Mouse (Mus musculus) MEL (cell line): Measurements from ENCODE around the gene Agr2. TPM values are rescaled to one million over a fixed set of nuclear protein-coding genes. Genes with fewer than 3 reads are reported as not detected.

ENCODE experiments used
- DNase-seq: peaks from one replicate; pipeline ENCODE4 v3.0.0; 2011; ENCODE audit warnings: low read depth, low spot score
- H3K27ac ChIP-seq: 2 replicates; pipeline ENCODE4 v1.5.1; 2012; ENCODE audit warnings: low read depth, mild to moderate bottlenecking, control low read depth, low read length, moderate library complexity; ENCODE audit not compliant: control insufficient read depth
- H3K27me3 ChIP-seq, 2 experiments: fragments of 150-350 bp in 1 of 2; sonication (generic) in 1 of 2; 2 replicates each; pipeline ENCODE4 v1.6.1; 2012; ENCODE audit warnings: low read length in 2 of 2, mild to moderate bottlenecking in 2 of 2, improper control_type of control experiment in 1 of 2, moderate library complexity in 1 of 2; ENCODE audit not compliant: insufficient read depth in 2 of 2, control insufficient read depth in 1 of 2
- H3K36me3 ChIP-seq, 2 experiments: 2 replicates each; pipeline ENCODE4 v1.6.1; 2012 to 2014; ENCODE audit warnings: low read length in 2 of 2, improper control_type of control experiment in 1 of 2, inconsistent platforms in 1 of 2, mild to moderate bottlenecking in 1 of 2; ENCODE audit not compliant: insufficient read depth in 2 of 2, control insufficient read depth in 1 of 2
- H3K4me1 ChIP-seq, 2 experiments: fragments of 150-350 bp in 1 of 2; sonication (generic) in 1 of 2; 2 replicates each; pipeline ENCODE4 v1.6.1; 2012; ENCODE audit warnings: low read length in 2 of 2, improper control_type of control experiment in 1 of 2, mild to moderate bottlenecking in 1 of 2; ENCODE audit not compliant: insufficient read depth in 2 of 2, control insufficient read depth in 1 of 2
- H3K4me3 ChIP-seq, 2 experiments: fragments of 150-350 bp in 1 of 2; sonication (generic) in 1 of 2; 2 replicates each; pipeline ENCODE4 v1.5.1; 2012; ENCODE audit warnings: low read depth in 2 of 2, low read length in 2 of 2, mild to moderate bottlenecking in 2 of 2, moderate library complexity in 2 of 2, control low read depth in 1 of 2, improper control_type of control experiment in 1 of 2; ENCODE audit not compliant: control insufficient read depth in 1 of 2, insufficient read depth in 1 of 2
- H3K79me2 ChIP-seq: 2 replicates; pipeline ENCODE4 v1.6.1; 2012; ENCODE audit warnings: mild to moderate bottlenecking, low read length, moderate library complexity; ENCODE audit not compliant: control insufficient read depth, poor library complexity, insufficient read depth
- H3K9ac ChIP-seq: 2 replicates; pipeline ENCODE4 v1.6.1; 2012; ENCODE audit warnings: low read depth, mild to moderate bottlenecking, control low read depth, low read length, moderate library complexity; ENCODE audit not compliant: control insufficient read depth, poor library complexity, severe bottlenecking
- H3K9me3 ChIP-seq: fragments of 150-350 bp; sonication (generic); replicated peaks from 2 replicates; pipeline ENCODE4 v1.6.1; 2012; ENCODE audit warnings: mild to moderate bottlenecking, low read length, improper control_type of control experiment, moderate library complexity; ENCODE audit not compliant: insufficient read depth
- BHLHE40 ChIP-seq: IDR thresholded peaks from 2 replicates; pipeline ENCODE4 v1.6.1; 2012; ENCODE audit warnings: low read depth, mild to moderate bottlenecking, inconsistent platforms, low read length, improper control_type of control experiment, borderline replicate concordance
- CHD1 ChIP-seq: IDR thresholded peaks from 2 replicates; pipeline ENCODE4 v1.6.1; 2012; ENCODE audit warnings: low read depth, mild to moderate bottlenecking, inconsistent platforms, low read length, improper control_type of control experiment
- CTCF ChIP-seq, 3 experiments: IDR thresholded peaks in 2 of 3; conservative IDR thresholded peaks in 1 of 3; 2 replicates each; pipeline ENCODE4 v1.5.1; 2011 to 2012; ENCODE audit warnings: low read length in 3 of 3, low read depth in 2 of 3, mild to moderate bottlenecking in 2 of 3, improper control_type of control experiment in 1 of 3, inconsistent platforms in 1 of 3, mixed read lengths in 1 of 3, moderate library complexity in 1 of 3; ENCODE audit not compliant: control insufficient read depth in 1 of 3, insufficient read depth in 1 of 3, poor library complexity in 1 of 3, severe bottlenecking in 1 of 3
- EP300 ChIP-seq, 2 experiments: IDR thresholded peaks; 2 replicates each; pipeline ENCODE4 v1.6.1; 2011; ENCODE audit warnings: improper control_type of control experiment in 2 of 2, low read length in 2 of 2, low read depth in 1 of 2, mild to moderate bottlenecking in 1 of 2
- ETS1 ChIP-seq: IDR thresholded peaks from 2 replicates; pipeline ENCODE4 v1.6.1; 2012; ENCODE audit warnings: low read depth, mild to moderate bottlenecking, inconsistent platforms, low read length, improper control_type of control experiment, moderate library complexity
- GABPA ChIP-seq: IDR thresholded peaks from 2 replicates; pipeline ENCODE4 v1.6.1; 2012; ENCODE audit warnings: low read depth, mild to moderate bottlenecking, inconsistent platforms, low read length, improper control_type of control experiment, moderate library complexity
- GATA1 ChIP-seq: IDR thresholded peaks from 2 replicates; pipeline ENCODE4 v1.6.1; 2011; ENCODE audit warnings: low read depth, low read length, improper control_type of control experiment
- JUND ChIP-seq: IDR thresholded peaks from 2 replicates; pipeline ENCODE4 v1.6.1; 2011; ENCODE audit warnings: low read depth, mild to moderate bottlenecking, improper control_type of control experiment, low read length
- MAFK ChIP-seq: IDR thresholded peaks from 2 replicates; pipeline ENCODE4 v1.6.1; 2011; ENCODE audit warnings: low read depth, mild to moderate bottlenecking, low read length, improper control_type of control experiment, borderline replicate concordance
- MAX ChIP-seq: IDR thresholded peaks from 2 replicates; pipeline ENCODE4 v1.6.1; 2011; ENCODE audit warnings: low read length, improper control_type of control experiment
- MEF2A ChIP-seq: IDR thresholded peaks from 2 replicates; pipeline ENCODE4 v1.6.1; 2014; ENCODE audit warnings: low read depth, mild to moderate bottlenecking, inconsistent platforms, low read length, improper control_type of control experiment; ENCODE audit not compliant: poor library complexity, insufficient replicate concordance, severe bottlenecking; ENCODE audit errors: extremely low read depth
- POLR2A ChIP-seq, 2 experiments: IDR thresholded peaks; 2 replicates each; pipeline ENCODE4 v1.6.1; 2011 to 2012; ENCODE audit warnings: low read length in 2 of 2, mild to moderate bottlenecking in 2 of 2, control low read depth in 1 of 2, improper control_type of control experiment in 1 of 2, low read depth in 1 of 2, moderate library complexity in 1 of 2; ENCODE audit not compliant: control insufficient read depth in 1 of 2, insufficient read depth in 1 of 2, poor library complexity in 1 of 2
- POLR2AphosphoS5 ChIP-seq: IDR thresholded peaks from 2 replicates; pipeline ENCODE4 v1.6.1; 2012; ENCODE audit warnings: low read depth, borderline replicate concordance, mild to moderate bottlenecking, inconsistent platforms, low read length, moderate library complexity, mixed read lengths
- RCOR1 ChIP-seq: IDR thresholded peaks from 2 replicates; pipeline ENCODE4 v1.6.1; 2012; ENCODE audit warnings: low read depth, mild to moderate bottlenecking, inconsistent platforms, low read length, improper control_type of control experiment
- SIN3A ChIP-seq: IDR thresholded peaks from 2 replicates; pipeline ENCODE4 v1.6.1; 2012; ENCODE audit warnings: low read length, improper control_type of control experiment, inconsistent platforms
- TBP ChIP-seq: IDR thresholded peaks from 2 replicates; pipeline ENCODE4 v1.8.0; 2011; ENCODE audit warnings: low read depth, low read length, improper control_type of control experiment
- USF1 ChIP-seq: IDR thresholded peaks from 2 replicates; pipeline ENCODE4 v1.6.1; 2014; ENCODE audit warnings: low read depth, mild to moderate bottlenecking, inconsistent platforms, low read length, improper control_type of control experiment, moderate library complexity
- ZC3H11A ChIP-seq: IDR thresholded peaks from 2 replicates; pipeline ENCODE4 v1.6.1; 2012; ENCODE audit warnings: low read depth, mild to moderate bottlenecking, inconsistent platforms, low read length, improper control_type of control experiment
- ZKSCAN1 ChIP-seq: IDR thresholded peaks from 2 replicates; pipeline ENCODE4 v1.6.1; 2012; ENCODE audit warnings: low read depth, mild to moderate bottlenecking, inconsistent platforms, low read length, improper control_type of control experiment, moderate library complexity
- polyA plus RNA-seq, 2 experiments: library from polyadenylated mRNA; stranded (reverse) in 1 of 2; unstranded in 1 of 2; fragments of >175 nt in 1 of 2; fragments of >200 nt in 1 of 2; gene quantifications; 2 replicates each; pipeline versions ENCODE4 v1.2.1 to v1.2.4; 2012; ENCODE audit warnings: low replicate concordance in 2 of 2, low read depth in 1 of 2; ENCODE audit not compliant: insufficient read length in 2 of 2, insufficient read depth in 1 of 2, missing spikeins in 1 of 2
- total RNA-seq: library from RNA; depleted of rRNA; stranded (reverse); fragments of 300-350 nt; gene quantifications from 2 replicates; pipeline ENCODE4 v1.2.3, GENCODE M21; 2012; rRNA removed

Agr2 gene
- total and polyA plus RNA-seq, 3 experiments = not detected

DNA sequence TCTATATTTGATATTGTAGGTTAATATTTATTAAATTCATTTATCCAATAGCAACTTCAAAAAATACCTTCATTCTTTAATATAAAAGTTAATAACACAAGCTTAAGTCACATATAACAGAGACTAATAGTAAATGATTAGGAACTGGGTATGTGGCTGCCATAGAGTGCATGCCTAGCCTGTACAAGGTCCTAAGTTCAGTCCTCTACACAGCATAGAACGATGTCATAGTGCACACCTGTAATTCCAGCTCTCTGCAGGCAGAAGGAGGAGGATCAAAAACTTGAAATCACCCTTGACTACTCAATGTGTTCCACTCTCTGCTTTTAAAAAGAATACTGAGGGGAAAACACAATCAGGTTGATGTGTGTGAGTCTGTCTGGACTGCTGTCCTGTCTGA lies 57.6 kb downstream of the Agr2 start:
- H3K9me3 ChIP-seq = no peaks in the 10 kb centered on the region
- H3K4me1 ChIP-seq = peaks cover 0 to 10% of the 10 kb centered on the region in 2 experiments; a peak in 3 of 4 replicates
- H3K36me3 ChIP-seq = peaks cover 0 to 3% of the 10 kb centered on the region in 2 experiments; a peak in 1 of 4 replicates
- no peaks in the 10 kb centered on the region for H3K27me3 ChIP-seq
- TF ChIP-seq CHD1 (no peak), GABPA (no peak), CTCF (IDR thresholded peaks at IDR 0.05 in 2 of 3, conservative IDR thresholded peaks at IDR 0.05 in 1 of 3; ENCODE audit: control insufficient read depth in 1 of 3, insufficient read depth in 1 of 3, low read depth in 2 of 3, low read length in 3 of 3, poor library complexity in 1 of 3, severe bottlenecking in 1 of 3) (no peak), USF1 (no peak), GATA1 (no peak), TBP (no peak), ZC3H11A (no peak), RCOR1 (no peak), MAX (no peak), MAFK (no peak), POLR2AphosphoS5 (no peak), EP300 (IDR thresholded peaks at IDR 0.05; ENCODE audit: low read depth in 1 of 2, low read length in 2 of 2) (no peak), JUND (no peak), ZKSCAN1 (no peak), ETS1 (no peak), MEF2A (no peak), POLR2A (IDR thresholded peaks at IDR 0.05; ENCODE audit: control insufficient read depth in 1 of 2, insufficient read depth in 1 of 2, low read depth in 1 of 2, low read length in 2 of 2, poor library complexity in 1 of 2) (no peak), SIN3A (no peak), BHLHE40 (no peak)
- DNase-seq = no peak
- H3K9ac ChIP-seq = no peak overlapping the region
- no peak overlapping the region for H3K4me3 ChIP-seq
- H3K79me2 ChIP-seq = no peaks in the 10 kb centered on the region
- H3K27ac ChIP-seq = no peak overlapping the region

Other genes with a start within 250 kb of the Agr2 start
- gene Agr3, start 67.3 kb upstream of the Agr2 start, total RNA-seq = not detected in 2 replicates
- not detected for gene Agr3, start 67.3 kb upstream of the Agr2 start, polyA plus RNA-seq
- gene Tspan13, start 49.6 kb downstream of the Agr2 start, total RNA-seq = 23.0 and 23.7 TPM in 2 replicates
- gene Tspan13, start 49.6 kb downstream of the Agr2 start, polyA plus RNA-seq = 10 to 100 TPM in 1 of 2 experiments, not detected in 1; 37.5 TPM
- 14.2 and 15.3 TPM in 2 replicates for gene Ankmy2, start 164.2 kb downstream of the Agr2 start, total RNA-seq
- 10 to 100 TPM in 1 of 2 experiments, not detected in 1; 14.3 TPM for gene Ankmy2, start 164.2 kb downstream of the Agr2 start, polyA plus RNA-seq
- 141 and 155 TPM in 2 replicates for gene Bzw2, start 165.2 kb downstream of the Agr2 start, total RNA-seq
- 100 to 1,000 TPM; 157 to 170 TPM for gene Bzw2, start 165.2 kb downstream of the Agr2 start, polyA plus RNA-seq